Mouse (Mus musculus) forebrain, embryonic 14.5 days (tissue): ENCODE results near the gene Creb5. TPM values are rescaled to one million over a fixed set of nuclear protein-coding genes. Genes with fewer than 3 reads are reported as not detected.

ENCODE experiments used
- ATAC-seq: fragments of 200-750 bp; cut with Nextera tagmentation; 2 replicates; pipeline ENCODE4 v1.8.0; 2017; ENCODE audit warnings: mild to moderate bottlenecking, moderate library complexity
- DNase-seq: peaks from one replicate; pipeline ENCODE4 v3.0.0-alpha.2; 2015; ENCODE audit warnings: low spot score
- H3K27ac ChIP-seq: fragments of 300-500 bp; sonication (generic); 2 replicates; pipeline ENCODE4 v1.5.1; 2014; ENCODE audit warnings: low read depth, mild to moderate bottlenecking, control low read depth, low read length, moderate library complexity
- H3K27me3 ChIP-seq: fragments of 300-500 bp; sonication (generic); replicated peaks from 2 replicates; pipeline ENCODE4 v1.6.1; 2014; ENCODE audit warnings: low read length, control low read depth, mixed read lengths; ENCODE audit not compliant: control insufficient read depth, insufficient read depth
- H3K36me3 ChIP-seq: fragments of 300-500 bp; sonication (generic); 2 replicates; pipeline ENCODE4 v1.6.1; 2014; ENCODE audit warnings: low read length, control low read depth; ENCODE audit not compliant: control insufficient read depth, insufficient read depth
- H3K4me1 ChIP-seq: fragments of 300-500 bp; sonication (generic); 2 replicates; pipeline ENCODE4 v1.6.1; 2014; ENCODE audit warnings: antibody characterized with exemption, low read length, control low read depth; ENCODE audit not compliant: control insufficient read depth, insufficient read depth
- H3K4me2 ChIP-seq: fragments of 300-500 bp; sonication (generic); 2 replicates; pipeline ENCODE4 v1.6.1; 2014; ENCODE audit warnings: mild to moderate bottlenecking, control low read depth, low read length
- H3K4me3 ChIP-seq: fragments of 300-500 bp; sonication (generic); 2 replicates; pipeline ENCODE4 v1.5.1; 2014; ENCODE audit warnings: low read depth, low read length, control low read depth
- H3K9ac ChIP-seq: fragments of 300-500 bp; sonication (generic); 2 replicates; pipeline ENCODE4 v1.6.1; 2014; ENCODE audit warnings: mild to moderate bottlenecking, low read length, control low read depth, moderate library complexity
- H3K9me3 ChIP-seq: fragments of 300-500 bp; sonication (generic); replicated peaks from 2 replicates; pipeline ENCODE4 v1.6.1; 2016; ENCODE audit warnings: low read length, control low read depth, mixed read lengths; ENCODE audit not compliant: control insufficient read depth
- WGBS: fragments of 180-500 bp; shearing (Covaris S2); extraction: QIAGEN DNeasy Blood & Tissue Kit; methylation state at CpG from one replicate; pipeline ENCODE4 v1.1.7; 2014; 5-methylcytosine and 5-hydroxymethylcytosine counted together
- polyA plus RNA-seq: library from polyadenylated mRNA; unstranded; fragments of >200 nt; fragmentation: Nextera tagmentation; extraction: Ambion mirVana; gene quantifications from 2 replicates; pipeline ENCODE4 v1.2.1, GENCODE M21; 2014

Creb5 gene
- polyA plus RNA-seq, 1 experiment from 2014 or later = 8.5 TPM

DNA sequence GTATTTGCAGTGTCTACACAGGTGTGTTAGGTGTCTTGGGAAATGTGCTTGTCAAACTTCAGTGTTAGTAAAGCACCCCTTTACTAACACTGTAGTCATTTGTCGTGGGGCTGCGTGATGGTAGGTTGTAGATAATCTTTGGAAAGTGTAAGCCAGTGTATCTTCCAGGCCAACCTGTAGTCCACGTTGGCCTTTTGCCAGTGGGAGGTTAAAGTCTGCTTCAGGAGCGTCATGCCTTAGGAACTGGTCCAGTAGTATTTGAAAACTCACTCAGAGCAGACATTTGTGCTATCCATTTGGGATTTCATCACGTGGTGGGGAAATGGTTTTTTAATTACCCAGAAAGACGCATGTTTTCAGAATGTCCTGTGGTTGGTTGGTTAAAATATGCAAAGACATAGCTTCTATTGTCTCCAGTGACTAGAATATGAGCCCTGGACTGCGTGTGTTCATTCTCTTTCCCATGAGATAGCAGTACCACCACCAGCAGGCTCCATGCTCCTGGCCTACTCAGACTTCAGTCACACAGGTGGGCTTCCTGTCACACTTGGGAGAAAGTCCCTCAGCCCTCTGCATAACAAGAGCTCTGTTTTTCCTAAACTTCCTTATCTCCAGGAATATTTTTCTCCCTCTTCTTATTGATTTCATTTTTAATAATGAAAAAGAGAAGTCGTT is 212.7 kb downstream of the Creb5 start:
- H3K9me3 ChIP-seq = no peaks in the 10 kb centered on the region
- H3K4me1 ChIP-seq = no peaks in the 10 kb centered on the region
- no peak overlapping the region for H3K4me2 ChIP-seq
- no peaks in the 10 kb centered on the region for H3K36me3 ChIP-seq
- H3K9ac ChIP-seq = no peak overlapping the region
- no peak overlapping the region for H3K27ac ChIP-seq
- ATAC-seq (no peak), DNase-seq (no peak)
- whole genome bisulfite sequencing = 87% methylated on average over 8 of the region's 8 CpGs
- no peak overlapping the region for H3K4me3 ChIP-seq
- H3K27me3 ChIP-seq = no peaks in the 10 kb centered on the region

DNA sequence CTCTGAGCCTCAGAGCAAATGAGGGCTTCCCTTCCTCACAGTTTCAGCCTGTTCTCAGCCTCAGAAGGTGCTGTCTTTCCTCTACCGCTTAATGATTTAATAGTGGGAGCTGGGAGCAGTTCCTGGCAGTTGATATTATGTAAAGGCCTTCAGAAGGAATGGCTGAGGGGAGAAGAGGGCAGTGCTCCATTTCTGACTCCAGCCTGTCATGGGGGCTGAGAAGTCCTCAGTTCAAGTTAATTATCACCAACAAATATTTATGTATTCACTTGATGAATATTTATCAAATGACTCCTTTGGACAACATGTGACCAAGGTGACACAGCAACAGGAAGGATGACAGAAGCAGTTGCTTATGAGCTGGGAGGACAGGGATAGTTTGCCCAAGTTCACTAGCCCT is 214.2 kb downstream of the Creb5 start:
- H3K9me3 ChIP-seq = no peaks in the 10 kb centered on the region
- 83% methylated on average over 1 of the region's 1 CpGs for WGBS
- H3K9ac ChIP-seq = no peak overlapping the region
- DNase-seq (no peak), ATAC-seq (no peak)
- H3K36me3 ChIP-seq = no peaks in the 10 kb centered on the region
- no peak overlapping the region for H3K4me2 ChIP-seq
- no peak overlapping the region for H3K4me3 ChIP-seq
- no peak overlapping the region for H3K27ac ChIP-seq
- H3K4me1 ChIP-seq = no peaks in the 10 kb centered on the region
- H3K27me3 ChIP-seq = no peaks in the 10 kb centered on the region

DNA sequence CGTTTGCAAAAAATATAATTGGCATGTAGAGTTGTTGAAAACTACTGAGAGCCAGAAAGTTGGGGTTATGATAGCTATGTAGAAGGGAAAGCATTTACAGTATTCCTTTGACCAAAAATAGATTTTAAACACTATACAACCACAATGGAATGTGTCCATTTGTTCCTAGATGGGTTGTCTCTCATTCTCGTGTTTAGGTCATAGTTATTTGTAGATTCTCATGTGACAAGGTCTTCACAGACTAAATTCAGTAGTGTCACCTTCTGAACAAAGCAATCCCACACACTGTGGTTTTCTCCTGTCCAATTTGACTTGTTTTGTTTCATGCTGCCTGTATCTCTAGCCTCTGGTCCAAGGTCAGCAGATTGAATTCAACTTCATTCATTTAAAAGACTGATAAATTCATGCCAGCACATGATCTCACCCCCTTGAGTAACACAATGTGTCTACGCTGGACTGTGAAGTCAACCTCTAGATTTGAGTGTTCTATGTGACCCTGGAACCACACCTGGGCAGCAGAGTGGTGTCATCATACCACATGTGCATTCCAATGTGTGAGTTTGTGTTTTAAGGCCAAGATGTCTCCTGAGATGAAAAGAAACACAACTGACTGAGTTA is 220.0 kb downstream of the Creb5 start:
- WGBS = 88% methylated on average over 3 of the region's 3 CpGs
- no peak for DNase-seq
- H3K27me3 ChIP-seq = no peaks in the 10 kb centered on the region
- ATAC-seq = no peak
- no peak overlapping the region for H3K9ac ChIP-seq
- H3K4me2 ChIP-seq = no peak overlapping the region
- no peaks in the 10 kb centered on the region for H3K4me1 ChIP-seq
- H3K4me3 ChIP-seq = no peak overlapping the region
- H3K27ac ChIP-seq = no peak overlapping the region
- H3K36me3 ChIP-seq = no peaks in the 10 kb centered on the region
- no peaks in the 10 kb centered on the region for H3K9me3 ChIP-seq

DNA sequence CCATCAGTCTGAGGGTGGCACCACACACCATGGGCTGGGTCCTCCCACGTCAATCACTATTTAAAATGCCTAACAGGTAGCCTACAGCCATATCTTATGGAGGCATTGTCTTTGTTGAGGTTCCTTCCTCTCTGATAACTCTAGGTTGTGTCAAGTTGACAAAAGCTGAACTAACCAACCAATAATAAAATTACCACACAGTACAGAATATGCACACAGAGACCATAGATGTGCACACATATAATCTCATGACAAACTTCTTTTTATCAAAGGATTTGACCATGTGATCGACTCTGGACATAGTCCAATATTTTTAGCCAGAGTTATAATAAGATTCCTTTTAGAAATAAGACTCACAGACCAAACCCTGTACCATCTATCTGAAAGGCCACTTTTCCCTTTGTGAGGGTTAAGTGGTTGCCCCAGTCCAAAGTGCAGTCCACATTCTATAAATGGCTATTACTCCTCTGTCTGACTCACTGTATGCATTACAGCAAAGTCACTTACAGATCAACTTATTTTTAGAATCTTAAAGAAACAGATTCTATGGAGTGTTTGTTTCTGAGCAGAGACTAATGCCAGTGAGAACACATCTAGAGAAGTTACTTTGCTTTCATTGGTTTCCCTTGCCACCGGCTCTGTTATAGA is 221.9 kb downstream of the Creb5 start:
- 97% methylated on average over 3 of the region's 3 CpGs for WGBS

DNA sequence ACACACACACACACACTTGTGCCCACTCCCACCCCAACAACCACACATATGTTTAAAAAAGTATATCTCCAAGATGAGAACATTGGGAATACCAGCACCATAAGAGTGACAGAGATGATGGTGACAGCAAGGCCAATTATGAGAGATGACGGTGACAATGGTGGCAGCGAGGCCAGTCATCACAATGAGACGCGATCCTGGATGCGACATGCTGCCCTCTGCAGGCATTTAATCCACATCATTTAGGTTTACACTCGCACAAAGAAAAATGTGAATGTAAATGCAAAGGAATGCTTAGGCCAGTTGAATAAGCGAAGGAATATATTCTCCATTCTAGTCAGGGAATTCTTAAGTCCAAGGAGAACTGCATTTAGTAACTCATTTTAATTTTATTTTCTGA is 222.9 kb downstream of the Creb5 start:
- Histone ChIP-seq H3K36me3 (no peaks in the 10 kb centered on the region), H3K9me3 (no peaks in the 10 kb centered on the region), H3K9ac (no peak overlapping the region), H3K4me2 (no peak overlapping the region), H3K4me3 (no peak overlapping the region), H3K4me1 (no peaks in the 10 kb centered on the region), H3K27me3 (no peaks in the 10 kb centered on the region), H3K27ac (no peak overlapping the region)
- DNase-seq = no peak
- 64% methylated on average over 7 of the region's 7 CpGs for WGBS
- no peak for ATAC-seq

More for the DNA sequence above, 221.9 kb downstream of the Creb5 start:
- Histone ChIP-seq H3K36me3 (no peaks in the 10 kb centered on the region), H3K9ac (no peak overlapping the region), H3K4me2 (no peak overlapping the region), H3K27ac (no peak overlapping the region), H3K9me3 (no peaks in the 10 kb centered on the region), H3K27me3 (no peaks in the 10 kb centered on the region), H3K4me3 (no peak overlapping the region), H3K4me1 (no peaks in the 10 kb centered on the region)
- DNase-seq = no peak
- ATAC-seq = no peak

DNA sequence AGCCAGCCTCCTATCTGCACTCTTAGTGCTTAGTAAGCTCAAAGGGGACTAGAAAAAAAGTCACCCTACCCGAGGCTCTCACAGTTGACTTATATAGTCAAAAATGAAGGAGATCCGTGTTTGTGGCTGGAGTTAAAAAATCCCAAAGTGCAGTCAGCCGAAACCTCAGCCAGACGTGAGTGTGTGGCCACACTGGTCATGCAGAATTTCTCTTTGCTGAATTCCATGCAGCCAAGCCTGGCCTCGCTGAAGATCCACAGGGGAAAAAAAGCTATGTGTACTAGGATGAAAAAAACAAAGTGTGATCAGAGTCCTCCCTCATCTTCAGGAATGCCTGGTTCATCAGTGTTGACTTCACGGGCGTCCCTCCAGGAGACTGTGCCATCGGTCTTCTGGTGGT is 225.2 kb downstream of the Creb5 start:
- DNase-seq (no peak), ATAC-seq (no peak)
- Histone ChIP-seq H3K27me3 (no peaks in the 10 kb centered on the region), H3K36me3 (no peaks in the 10 kb centered on the region), H3K4me2 (no peak overlapping the region), H3K4me3 (no peak overlapping the region), H3K27ac (no peak overlapping the region), H3K9me3 (no peaks in the 10 kb centered on the region), H3K4me1 (0 out of 2 replicates have a peak, but pooled peaks cover under 1% of the 10 kb centered on the region), H3K9ac (no peak overlapping the region)
- 90% methylated on average over 8 of the region's 8 CpGs for WGBS

DNA sequence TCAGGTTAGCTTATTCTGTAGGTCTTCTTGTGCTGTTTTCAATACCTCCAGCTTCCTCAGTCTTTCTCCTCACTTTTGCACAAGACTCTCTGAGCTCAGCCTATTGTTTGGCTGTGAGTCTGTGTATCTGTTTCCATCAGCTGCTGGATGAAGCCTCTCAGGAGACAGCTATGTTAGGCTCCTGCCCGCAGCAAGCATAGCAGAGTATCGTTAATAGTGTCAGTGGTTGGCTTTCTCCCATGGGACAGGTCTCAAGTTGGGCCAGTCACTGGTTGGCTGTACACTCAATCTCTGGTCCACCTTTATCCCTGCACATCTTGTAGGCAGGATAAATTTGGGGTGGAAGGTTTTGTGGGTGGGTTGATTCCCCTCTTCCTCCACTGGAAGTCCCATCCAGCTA is 226.3 kb downstream of the Creb5 start:
- Histone ChIP-seq H3K4me3 (no peak overlapping the region), H3K4me1 (0 out of 2 replicates have a peak, but pooled peaks cover 2% of the 10 kb centered on the region), H3K27me3 (no peaks in the 10 kb centered on the region), H3K36me3 (no peaks in the 10 kb centered on the region), H3K4me2 (no peak overlapping the region), H3K27ac (no peak overlapping the region), H3K9ac (no peak overlapping the region), H3K9me3 (no peaks in the 10 kb centered on the region)
- WGBS = 95% methylated on average over 2 of the region's 2 CpGs
- no peak for ATAC-seq
- DNase-seq = no peak

DNA sequence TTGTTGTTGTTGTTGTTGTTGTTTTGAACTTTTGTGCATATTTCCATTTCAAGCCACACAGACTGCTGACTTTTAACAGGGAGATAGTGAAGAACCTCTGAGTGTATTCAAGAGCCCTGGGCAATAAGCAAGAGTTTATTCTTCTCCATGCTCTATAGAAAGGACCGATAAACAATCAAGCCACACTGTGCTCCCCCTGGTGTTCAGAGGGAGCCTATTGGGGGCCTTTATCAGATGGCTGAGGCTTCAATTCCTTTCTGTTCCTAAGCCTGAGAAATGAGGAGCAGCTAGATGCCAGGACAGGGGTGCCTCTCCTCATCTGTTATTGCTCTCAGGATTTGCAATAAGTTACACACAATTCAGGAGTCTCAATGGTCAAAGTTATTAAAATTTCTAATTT is 227.8 kb downstream of the Creb5 start:
- Histone ChIP-seq H3K27ac (no peak overlapping the region), H3K4me2 (no peak overlapping the region), H3K27me3 (no peaks in the 10 kb centered on the region), H3K9me3 (no peaks in the 10 kb centered on the region), H3K36me3 (no peaks in the 10 kb centered on the region), H3K9ac (no peak overlapping the region), H3K4me1 (0 out of 2 replicates have a peak, but pooled peaks cover 2% of the 10 kb centered on the region), H3K4me3 (no peak overlapping the region)
- WGBS = 55% methylated on average over 1 of the region's 1 CpGs
- ATAC-seq (no peak), DNase-seq (no peak)

DNA sequence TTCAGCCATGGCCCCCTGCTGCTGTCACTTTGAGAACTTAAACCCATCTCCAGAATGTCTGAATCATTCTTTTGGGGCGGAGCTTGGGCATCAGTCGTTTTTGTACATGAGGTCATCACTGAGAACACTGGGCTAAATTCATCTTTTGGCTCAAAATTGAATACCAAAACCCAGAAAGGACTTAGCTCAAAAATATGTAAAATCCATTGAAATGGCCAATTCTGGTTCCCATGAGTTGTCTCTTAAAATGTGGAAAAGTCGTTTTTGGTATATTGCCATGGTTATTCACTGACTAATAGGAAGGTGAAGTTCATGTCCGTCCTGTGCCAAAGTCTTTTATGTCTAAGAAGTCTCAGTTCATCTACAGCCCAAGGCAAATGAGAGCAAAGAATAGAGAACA is 228.5 kb downstream of the Creb5 start:
- H3K9ac ChIP-seq = no peak overlapping the region
- H3K4me3 ChIP-seq = no peak overlapping the region
- no peaks in the 10 kb centered on the region for H3K9me3 ChIP-seq
- ATAC-seq = no peak
- 0 out of 2 replicates have a peak, but pooled peaks cover 2% of the 10 kb centered on the region for H3K4me1 ChIP-seq
- 90% methylated on average over 4 of the region's 4 CpGs for WGBS
- no peak overlapping the region for H3K27ac ChIP-seq
- no peaks in the 10 kb centered on the region for H3K27me3 ChIP-seq
- no peak for DNase-seq
- H3K4me2 ChIP-seq = no peak overlapping the region
- H3K36me3 ChIP-seq = no peaks in the 10 kb centered on the region
